Mouse (Mus musculus): ENCODE measurements around the gene Fam107b. TPM values are rescaled to one million over a fixed set of nuclear protein-coding genes. Genes with fewer than 3 reads are reported as not detected.
"Not testable (repeated sequence)": the region's sequence is repeated elsewhere in the genome, so short reads cannot be mapped to it uniquely, and the experiment has no call there.

Gene Fam107b
- polyA plus RNA-seq, 1 experiment from 2014 or later: 42.2 TPM

DNA sequence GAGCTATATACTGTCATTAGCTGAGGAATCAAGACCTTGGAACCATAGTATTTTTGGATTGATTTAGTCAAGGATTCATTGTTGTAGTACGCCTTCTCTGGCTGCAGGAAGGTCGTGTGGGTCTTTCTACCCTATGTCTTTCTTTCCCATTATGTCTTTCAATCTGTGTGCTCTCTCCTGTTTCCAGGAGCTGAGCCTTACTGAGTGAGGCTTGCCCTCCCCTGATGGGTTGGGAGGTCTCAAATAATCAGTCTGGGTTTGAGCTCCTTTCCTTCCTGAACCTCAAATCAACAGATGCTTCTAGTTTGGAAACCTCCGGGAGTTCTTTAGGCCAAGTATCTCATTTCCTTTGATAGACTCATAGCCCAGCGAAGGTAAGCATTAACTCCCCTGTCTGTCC, 119.9 kb downstream of the Fam107b start:
- 77% methylated on average over 4 of the region's 4 CpGs for WGBS
- Histone ChIP-seq H3K9ac (ENCODE audit: low read length) (no peak overlapping the region), H3K4me2 (ENCODE audit: low read depth, low read length) (no peak overlapping the region), H3K9me3 (replicated peaks; ENCODE audit: control insufficient read depth, low read length) (no peaks in the 10 kb centered on the region), H3K36me3 (ENCODE audit: control insufficient read depth, insufficient read depth, low read length) (no peaks in the 10 kb centered on the region), H3K4me3 (replicated peaks; ENCODE audit: low read length) (no peak overlapping the region), H3K27me3 (ENCODE audit: control insufficient read depth, insufficient read depth, low read length) (no peaks in the 10 kb centered on the region), H3K4me1 (ENCODE audit: control insufficient read depth, insufficient read depth, low read length) (no peaks in the 10 kb centered on the region), H3K27ac (ENCODE audit: low read length) (no peak overlapping the region)
- no peak for ATAC-seq (ENCODE audit: insufficient read depth, low FRiP score)

DNA sequence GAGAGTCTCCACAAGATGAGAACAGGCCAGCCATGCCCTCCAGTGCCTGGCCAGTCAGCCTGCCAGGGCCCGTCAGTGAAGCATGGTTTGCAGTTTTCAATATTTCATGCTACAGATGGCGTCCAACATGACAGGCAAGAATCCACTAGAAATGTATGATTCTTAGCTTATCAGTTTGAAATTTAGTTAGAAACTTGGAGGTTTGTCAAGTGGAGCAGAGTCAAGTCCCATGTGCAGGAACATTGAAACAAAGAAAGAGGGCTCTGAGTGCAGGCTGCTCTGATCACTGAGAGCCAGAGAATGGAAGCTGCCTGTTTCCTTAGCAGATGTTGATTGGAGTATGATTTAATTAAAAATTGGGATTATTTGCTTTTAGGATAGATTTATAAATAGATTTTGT, 122.5 kb downstream of the Fam107b start:
- no peaks in the 10 kb centered on the region for H3K36me3 ChIP-seq (ENCODE audit: control insufficient read depth, insufficient read depth, low read length)
- H3K4me3 ChIP-seq (replicated peaks; ENCODE audit: low read length): no peak overlapping the region
- H3K4me2 ChIP-seq (ENCODE audit: low read depth, low read length): no peak overlapping the region
- 83% methylated on average over 2 of the region's 2 CpGs for WGBS
- no peak overlapping the region for H3K27ac ChIP-seq (ENCODE audit: low read length)
- no peak for ATAC-seq (ENCODE audit: insufficient read depth, low FRiP score)
- no peaks in the 10 kb centered on the region for H3K9me3 ChIP-seq (replicated peaks; ENCODE audit: control insufficient read depth, low read length)
- no peaks in the 10 kb centered on the region for H3K4me1 ChIP-seq (ENCODE audit: control insufficient read depth, insufficient read depth, low read length)
- H3K9ac ChIP-seq (ENCODE audit: low read length): no peak overlapping the region
- H3K27me3 ChIP-seq (ENCODE audit: control insufficient read depth, insufficient read depth, low read length): no peaks in the 10 kb centered on the region

GRCm38 (mm10) chr2:3695900-3696299, 125.6 kb downstream of the Fam107b start:
- Histone ChIP-seq H3K4me1 (ENCODE audit: control insufficient read depth, insufficient read depth, low read length) (no peaks in the 10 kb centered on the region), H3K9me3 (replicated peaks; ENCODE audit: control insufficient read depth, low read length) (no peaks in the 10 kb centered on the region), H3K9ac (ENCODE audit: low read length) (no peak overlapping the region), H3K27ac (ENCODE audit: low read length) (no peak overlapping the region), H3K4me2 (ENCODE audit: low read depth, low read length) (no peak overlapping the region), H3K27me3 (ENCODE audit: control insufficient read depth, insufficient read depth, low read length) (no peaks in the 10 kb centered on the region), H3K4me3 (replicated peaks; ENCODE audit: low read length) (no peak overlapping the region), H3K36me3 (ENCODE audit: control insufficient read depth, insufficient read depth, low read length) (no peaks in the 10 kb centered on the region)
- ATAC-seq (ENCODE audit: insufficient read depth, low FRiP score): no peak
- WGBS: 64% methylated on average over 5 of the region's 5 CpGs

DNA sequence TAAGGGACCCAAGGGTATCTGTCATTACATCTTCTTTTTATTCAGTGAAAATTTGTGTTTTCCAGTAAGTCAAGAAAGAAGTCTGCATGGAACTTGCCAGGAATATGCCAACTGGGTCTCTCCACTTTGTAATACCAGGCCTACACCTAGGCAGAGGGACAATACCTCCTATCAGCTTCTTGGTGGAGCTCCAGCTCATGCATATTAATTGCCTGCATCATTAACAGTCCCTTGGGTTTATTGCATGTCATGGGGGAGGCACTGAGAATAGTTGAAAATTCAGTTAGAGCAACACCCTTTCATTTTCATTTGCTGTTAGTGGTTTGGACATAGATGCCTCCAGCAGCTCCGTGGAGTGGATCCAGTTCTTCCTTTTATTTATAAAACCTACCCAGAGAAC, 130.1 kb downstream of the Fam107b start:
- Histone ChIP-seq H3K9me3 (replicated peaks; ENCODE audit: control insufficient read depth, low read length) (no peaks in the 10 kb centered on the region), H3K9ac (ENCODE audit: low read length) (no peak overlapping the region), H3K4me1 (ENCODE audit: control insufficient read depth, insufficient read depth, low read length) (peaks cover 6% of the 10 kb centered on the region; the same call in 1 of the 2 replicates), H3K27me3 (ENCODE audit: control insufficient read depth, insufficient read depth, low read length) (no peaks in the 10 kb centered on the region), H3K36me3 (ENCODE audit: control insufficient read depth, insufficient read depth, low read length) (no peaks in the 10 kb centered on the region), H3K4me2 (ENCODE audit: low read depth, low read length) (no peak overlapping the region), H3K4me3 (replicated peaks; ENCODE audit: low read length) (no peak overlapping the region), H3K27ac (ENCODE audit: low read length) (no peak overlapping the region)
- no peak for ATAC-seq (ENCODE audit: insufficient read depth, low FRiP score)
- 62% methylated on average over 1 of the region's 1 CpGs for WGBS

GRCm38 (mm10) chr2:3702640-3703190, 132.4 kb downstream of the Fam107b start:
- WGBS: 64% methylated on average over 7 of the region's 7 CpGs
- no peaks in the 10 kb centered on the region for H3K36me3 ChIP-seq (ENCODE audit: control insufficient read depth, insufficient read depth, low read length)
- no peak for ATAC-seq (ENCODE audit: insufficient read depth, low FRiP score)
- H3K4me3 ChIP-seq (replicated peaks; ENCODE audit: low read length): no peak overlapping the region
- H3K9me3 ChIP-seq (replicated peaks; ENCODE audit: control insufficient read depth, low read length): no peaks in the 10 kb centered on the region
- peaks cover 6% of the 10 kb centered on the region; the same call in 1 of the 2 replicates for H3K4me1 ChIP-seq (ENCODE audit: control insufficient read depth, insufficient read depth, low read length)
- no peak overlapping the region for H3K27ac ChIP-seq (ENCODE audit: low read length)
- H3K9ac ChIP-seq (ENCODE audit: low read length): no peak overlapping the region
- no peaks in the 10 kb centered on the region for H3K27me3 ChIP-seq (ENCODE audit: control insufficient read depth, insufficient read depth, low read length)
- H3K4me2 ChIP-seq (ENCODE audit: low read depth, low read length): no peak overlapping the region

DNA sequence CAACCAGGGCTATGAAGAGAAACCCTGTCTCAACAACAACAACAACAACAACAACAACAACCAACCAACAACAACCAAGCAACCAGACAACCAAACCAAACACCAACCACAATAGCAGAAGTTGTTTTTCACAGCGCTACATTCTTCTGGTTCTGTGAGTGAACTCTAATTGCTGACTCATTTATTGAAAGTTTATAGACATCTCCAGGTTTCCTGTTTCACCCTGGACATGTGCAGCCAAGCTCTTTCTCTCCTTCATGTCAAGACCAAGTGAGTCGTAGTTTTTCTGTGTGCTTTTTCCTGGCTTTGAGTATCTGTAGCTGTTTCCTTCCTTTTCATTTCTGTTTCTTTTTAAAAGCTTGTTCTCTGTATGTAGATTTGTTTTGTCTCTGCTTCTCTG, 133.5 kb downstream of the Fam107b start:
- H3K4me2 ChIP-seq (ENCODE audit: low read depth, low read length): no peak overlapping the region
- no peaks in the 10 kb centered on the region for H3K36me3 ChIP-seq (ENCODE audit: control insufficient read depth, insufficient read depth, low read length)
- H3K9me3 ChIP-seq (replicated peaks; ENCODE audit: control insufficient read depth, low read length): no peaks in the 10 kb centered on the region
- H3K9ac ChIP-seq (ENCODE audit: low read length): no peak overlapping the region
- H3K4me1 ChIP-seq (ENCODE audit: control insufficient read depth, insufficient read depth, low read length): peaks cover 6% of the 10 kb centered on the region; the same call in 1 of the 2 replicates
- no peak overlapping the region for H3K4me3 ChIP-seq (replicated peaks; ENCODE audit: low read length)
- WGBS: 66% methylated on average over 2 of the region's 2 CpGs
- no peak for ATAC-seq (ENCODE audit: insufficient read depth, low FRiP score)
- H3K27me3 ChIP-seq (ENCODE audit: control insufficient read depth, insufficient read depth, low read length): no peaks in the 10 kb centered on the region
- H3K27ac ChIP-seq (ENCODE audit: low read length): no peak overlapping the region

GRCm38 (mm10) chr2:3704311-3705162, 134.2 kb downstream of the Fam107b start:
- Histone ChIP-seq H3K36me3 (ENCODE audit: control insufficient read depth, insufficient read depth, low read length) (no peaks in the 10 kb centered on the region), H3K4me1 (ENCODE audit: control insufficient read depth, insufficient read depth, low read length) (peaks cover 6% of the 10 kb centered on the region; the same call in 1 of the 2 replicates), H3K27ac (ENCODE audit: low read length) (no peak overlapping the region), H3K9ac (ENCODE audit: low read length) (no peak overlapping the region), H3K4me3 (replicated peaks; ENCODE audit: low read length) (no peak overlapping the region), H3K4me2 (ENCODE audit: low read depth, low read length) (no peak overlapping the region), H3K27me3 (ENCODE audit: control insufficient read depth, insufficient read depth, low read length) (no peaks in the 10 kb centered on the region), H3K9me3 (replicated peaks; ENCODE audit: control insufficient read depth, low read length) (no peaks in the 10 kb centered on the region)
- WGBS: 54% methylated on average over 9 of the region's 9 CpGs
- no peak for ATAC-seq (ENCODE audit: insufficient read depth, low FRiP score)

DNA sequence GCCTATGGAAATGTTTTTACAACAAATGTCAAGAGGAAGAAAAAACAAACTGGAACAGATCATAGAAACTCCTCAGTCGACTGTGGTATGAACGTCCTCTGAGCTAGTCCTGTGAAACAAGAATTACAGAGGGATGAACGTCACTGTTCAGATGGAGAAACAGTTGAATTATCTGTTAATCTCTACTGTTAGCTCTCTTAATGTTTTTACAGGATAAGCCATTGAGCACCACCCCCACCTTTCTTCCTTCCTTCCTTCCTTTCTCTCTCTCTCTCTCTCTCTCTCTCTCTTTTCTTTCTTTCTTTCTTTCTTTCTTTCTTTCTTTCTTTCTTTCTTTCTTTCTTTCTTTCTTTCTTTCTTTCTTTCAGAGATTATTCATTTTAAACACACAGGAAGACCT, 135.0 kb downstream of the Fam107b start:
- not testable (repeated sequence) for H3K27me3 ChIP-seq (ENCODE audit: control insufficient read depth, insufficient read depth, low read length); H3K4me1 ChIP-seq (ENCODE audit: control insufficient read depth, insufficient read depth, low read length); H3K27ac ChIP-seq (ENCODE audit: low read length); ATAC-seq (ENCODE audit: insufficient read depth, low FRiP score); H3K4me3 ChIP-seq (replicated peaks; ENCODE audit: low read length); H3K36me3 ChIP-seq (ENCODE audit: control insufficient read depth, insufficient read depth, low read length); H3K4me2 ChIP-seq (ENCODE audit: low read depth, low read length); H3K9ac ChIP-seq (ENCODE audit: low read length); H3K9me3 ChIP-seq (replicated peaks; ENCODE audit: control insufficient read depth, low read length)
- 26% methylated on average over 3 of the region's 3 CpGs for WGBS

GRCm38 (mm10) chr2:3707236-3707635, 136.9 kb downstream of the Fam107b start:
- no peak overlapping the region for H3K4me2 ChIP-seq (ENCODE audit: low read depth, low read length)
- ATAC-seq (ENCODE audit: insufficient read depth, low FRiP score): no peak
- no peaks in the 10 kb centered on the region for H3K9me3 ChIP-seq (replicated peaks; ENCODE audit: control insufficient read depth, low read length)
- no peak overlapping the region for H3K9ac ChIP-seq (ENCODE audit: low read length)
- H3K27me3 ChIP-seq (ENCODE audit: control insufficient read depth, insufficient read depth, low read length): no peaks in the 10 kb centered on the region
- 80% methylated on average over 1 of the region's 1 CpGs for WGBS
- peaks cover 6% of the 10 kb centered on the region; the same call in 1 of the 2 replicates for H3K4me1 ChIP-seq (ENCODE audit: control insufficient read depth, insufficient read depth, low read length)
- no peak overlapping the region for H3K27ac ChIP-seq (ENCODE audit: low read length)
- H3K36me3 ChIP-seq (ENCODE audit: control insufficient read depth, insufficient read depth, low read length): no peaks in the 10 kb centered on the region
- H3K4me3 ChIP-seq (replicated peaks; ENCODE audit: low read length): no peak overlapping the region

Data from stomach, embryonic 16.5 days (tissue).